Mouse (Mus musculus): ENCODE results near the gene Foxo1.

Gene Foxo1

DNA sequence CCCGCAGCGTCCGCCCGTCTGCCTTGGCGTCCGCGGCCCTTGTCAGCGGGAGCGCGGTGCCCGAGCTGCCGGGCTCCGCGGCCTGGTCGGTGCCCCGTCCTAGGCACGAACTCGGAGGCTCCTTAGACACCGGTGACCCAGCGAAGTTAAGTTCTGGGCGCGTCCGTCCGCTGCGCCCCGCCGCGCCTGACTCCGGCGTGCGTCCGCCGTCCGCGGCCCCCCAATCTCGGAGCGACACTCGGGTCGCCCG lies 276 bp downstream of the Foxo1 start:
- DNase-seq (ENCODE audit: low read depth, low spot score) = no peak

DNA sequence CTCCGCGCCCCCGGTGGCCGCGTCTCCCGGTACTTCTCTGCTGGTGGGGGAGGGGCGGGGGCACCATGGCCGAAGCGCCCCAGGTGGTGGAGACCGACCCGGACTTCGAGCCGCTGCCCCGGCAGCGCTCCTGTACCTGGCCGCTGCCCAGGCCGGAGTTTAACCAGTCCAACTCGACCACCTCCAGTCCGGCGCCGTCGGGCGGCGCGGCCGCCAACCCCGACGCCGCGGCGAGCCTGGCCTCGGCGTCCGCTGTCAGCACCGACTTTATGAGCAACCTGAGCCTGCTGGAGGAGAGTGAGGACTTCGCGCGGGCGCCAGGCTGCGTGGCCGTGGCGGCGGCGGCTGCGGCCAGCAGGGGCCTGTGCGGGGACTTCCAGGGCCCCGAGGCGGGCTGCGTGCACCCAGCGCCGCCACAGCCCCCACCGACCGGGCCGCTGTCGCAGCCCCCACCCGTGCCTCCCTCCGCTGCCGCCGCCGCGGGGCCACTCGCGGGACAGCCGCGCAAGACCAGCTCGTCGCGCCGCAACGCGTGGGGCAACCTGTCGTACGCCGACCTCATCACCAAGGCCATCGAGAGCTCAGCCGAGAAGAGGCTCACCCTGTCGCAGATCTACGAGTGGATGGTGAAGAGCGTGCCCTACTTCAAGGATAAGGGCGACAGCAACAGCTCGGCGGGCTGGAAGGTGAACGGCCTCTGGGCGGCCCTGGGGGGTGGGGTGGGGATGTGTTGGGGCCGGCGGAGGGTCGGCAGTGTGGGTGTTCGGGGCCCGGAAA lies 789 bp downstream of the Foxo1 start:
- peak; percentile 45 for DNase-seq (ENCODE audit: low read depth, low spot score)

GRCm38 (mm10) chr3:52269514-52270351 lies 1.6 kb downstream of the Foxo1 start:
- peak; percentile 58 for DNase-seq (ENCODE audit: low read depth, low spot score)

DNA sequence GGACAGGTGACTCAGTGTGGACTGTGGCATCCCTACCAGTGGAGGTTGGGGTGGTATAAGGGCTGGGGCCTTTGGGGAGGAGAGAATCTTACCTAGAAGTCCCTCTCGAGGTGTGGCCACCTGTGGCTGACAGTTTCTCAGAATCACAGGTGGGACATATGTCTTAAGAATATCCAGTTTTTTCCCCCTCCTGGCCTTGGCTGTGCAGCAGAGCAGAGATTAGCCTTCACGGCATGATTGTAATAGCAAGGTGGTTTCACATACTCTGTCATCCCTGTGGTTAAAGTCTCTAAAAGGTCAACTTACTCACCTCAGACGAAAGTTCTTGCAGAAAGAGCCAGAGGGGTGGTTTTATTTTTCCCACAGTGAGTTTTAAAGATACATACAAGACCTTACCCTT lies 2.4 kb downstream of the Foxo1 start:
- no peak for DNase-seq (ENCODE audit: low read depth, low spot score)

DNA sequence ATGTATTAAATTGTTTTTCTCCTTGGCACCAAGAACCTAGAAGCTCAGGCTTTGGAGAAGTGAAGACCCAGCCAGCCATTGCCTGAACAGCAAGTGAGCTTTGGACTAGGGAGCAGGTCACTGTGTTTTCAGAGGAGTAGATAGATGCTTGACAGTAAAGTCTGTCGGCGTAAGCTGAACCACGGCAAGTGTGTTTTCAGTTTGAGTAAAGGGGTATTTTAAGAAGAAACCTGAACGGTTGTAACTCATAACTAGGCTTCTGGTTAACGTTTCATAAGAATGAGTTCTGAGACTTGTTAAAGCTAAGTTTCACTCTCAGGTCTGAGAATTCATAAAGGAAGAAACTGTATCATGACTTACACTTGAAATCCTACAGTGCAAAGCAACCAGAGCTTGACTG lies 3.2 kb downstream of the Foxo1 start:
- no peak for DNase-seq (ENCODE audit: low read depth, low spot score)

DNA sequence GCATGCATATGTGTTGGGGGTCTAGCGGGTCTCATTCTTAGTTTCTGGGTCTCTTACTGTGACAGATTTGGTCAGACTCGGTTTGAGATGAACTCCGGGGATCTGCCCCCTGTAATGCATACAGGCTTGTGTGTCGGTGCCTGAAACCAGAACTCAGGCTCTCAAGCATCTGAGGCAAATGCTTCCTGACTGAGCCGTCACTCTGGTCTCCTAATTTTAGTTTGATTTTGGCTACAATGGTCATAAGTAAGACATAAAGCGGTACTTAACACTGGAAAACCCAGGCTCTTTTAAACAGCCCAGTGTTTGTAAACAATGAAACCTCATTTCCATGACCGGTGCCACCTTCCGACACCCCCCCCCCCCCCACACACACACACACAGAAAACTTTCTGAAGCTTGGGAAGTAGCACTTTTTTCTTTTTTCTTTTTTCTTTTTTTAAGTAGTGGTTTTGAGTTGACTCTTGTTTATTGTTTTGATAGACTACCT lies 4.3 kb downstream of the Foxo1 start:
- no peak for DNase-seq (ENCODE audit: low read depth, low spot score)

DNA sequence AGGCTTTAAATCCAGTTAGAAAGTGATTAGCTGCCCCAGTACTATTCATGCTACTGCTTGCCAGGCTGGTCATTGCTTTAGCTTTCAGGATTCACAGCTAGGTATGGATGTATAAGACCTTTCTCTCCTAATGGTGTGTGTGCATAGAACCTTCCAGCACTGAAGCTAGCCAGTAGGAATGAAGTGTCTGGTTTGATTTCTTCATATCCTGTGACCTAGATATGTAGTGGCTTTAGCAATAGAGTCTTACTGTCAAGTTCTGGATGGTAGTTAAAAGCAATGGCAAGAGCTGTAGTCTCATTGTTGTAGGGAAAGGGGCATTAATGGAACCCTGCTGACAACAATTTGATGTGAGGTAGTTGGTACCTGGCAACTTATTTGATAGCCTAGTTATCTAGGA lies 6.3 kb downstream of the Foxo1 start:
- DNase-seq (ENCODE audit: low read depth, low spot score) = no peak

GRCm38 (mm10) chr3:52275037-52275555 lies 7.0 kb downstream of the Foxo1 start:
- DNase-seq (ENCODE audit: low read depth, low spot score) = no peak

DNA sequence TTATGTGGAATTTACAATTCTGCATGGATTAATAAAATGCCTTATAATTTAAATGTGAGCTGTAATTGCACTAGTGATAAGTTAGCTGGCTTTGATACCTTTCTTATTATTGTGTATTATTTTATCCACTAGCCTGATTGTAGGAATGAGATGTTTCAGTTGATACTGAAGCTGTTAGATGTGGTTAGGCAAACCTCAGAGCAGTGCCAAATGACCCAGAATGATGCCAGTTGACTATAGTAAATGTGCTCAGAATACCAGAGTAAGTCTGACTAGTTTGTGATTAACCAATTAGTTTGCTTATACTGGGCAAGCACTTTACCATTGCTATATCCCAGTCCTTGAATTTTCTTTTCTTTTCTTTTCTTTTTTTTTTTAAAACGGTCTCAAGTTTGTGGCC lies 12.5 kb downstream of the Foxo1 start:
- DNase-seq (ENCODE audit: low read depth, low spot score) = no peak

- no peak for DNase-seq (ENCODE audit: low read depth, low spot score)
These were observed 13.7 kb downstream of the Foxo1 start for GRCm38 (mm10) chr3:52281882-52282281.

GRCm38 (mm10) chr3:52282369-52282768 lies 14.2 kb downstream of the Foxo1 start:
- no peak for DNase-seq (ENCODE audit: low read depth, low spot score)

DNA sequence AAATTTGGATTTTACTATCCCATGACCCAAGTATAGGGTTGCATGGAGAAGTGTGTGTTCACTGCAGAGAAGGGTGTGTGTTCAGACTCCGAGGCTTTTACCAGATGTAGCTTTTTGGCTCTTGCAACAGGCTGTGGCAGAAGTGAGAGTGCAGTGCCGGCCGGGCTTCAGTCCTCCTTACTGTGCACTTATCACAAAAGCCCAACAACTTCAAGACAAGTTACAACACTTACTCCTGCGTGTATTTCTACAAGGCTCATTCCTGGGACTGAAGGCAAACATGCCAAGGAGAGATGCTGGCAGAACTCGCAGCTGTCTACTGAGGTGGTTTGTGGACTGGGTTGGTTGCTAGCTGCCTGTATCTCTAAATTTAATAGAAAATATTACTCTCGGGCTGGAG lies 15.4 kb downstream of the Foxo1 start:
- no peak for DNase-seq (ENCODE audit: low read depth, low spot score)

DNA sequence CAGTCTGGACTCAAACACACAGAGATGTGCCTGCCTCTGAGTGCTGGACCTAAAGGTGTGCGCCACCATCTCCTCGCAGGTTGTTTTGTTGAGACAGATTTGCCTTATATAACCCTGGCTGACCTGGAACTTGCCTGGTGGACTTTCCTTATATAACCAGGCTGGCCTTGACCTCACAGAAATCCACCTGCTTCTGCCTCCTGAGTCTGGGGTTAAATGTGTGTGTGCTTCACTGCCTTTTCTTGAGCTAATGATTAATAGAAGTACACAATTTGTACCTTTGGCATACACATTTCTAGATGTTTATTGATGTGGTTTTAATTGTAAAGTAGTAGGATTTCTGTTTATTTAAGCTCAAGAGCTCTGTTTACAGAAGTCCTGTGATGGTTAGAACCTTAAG lies 22.7 kb downstream of the Foxo1 start:
- no peak for DNase-seq (ENCODE audit: low read depth, low spot score)

GRCm38 (mm10) chr3:52292498-52292897 lies 24.4 kb downstream of the Foxo1 start:
- DNase-seq (ENCODE audit: low read depth, low spot score) = no peak

GRCm38 (mm10) chr3:52293946-52294345 lies 25.8 kb downstream of the Foxo1 start:
- no peak for DNase-seq (ENCODE audit: low read depth, low spot score)

DNA sequence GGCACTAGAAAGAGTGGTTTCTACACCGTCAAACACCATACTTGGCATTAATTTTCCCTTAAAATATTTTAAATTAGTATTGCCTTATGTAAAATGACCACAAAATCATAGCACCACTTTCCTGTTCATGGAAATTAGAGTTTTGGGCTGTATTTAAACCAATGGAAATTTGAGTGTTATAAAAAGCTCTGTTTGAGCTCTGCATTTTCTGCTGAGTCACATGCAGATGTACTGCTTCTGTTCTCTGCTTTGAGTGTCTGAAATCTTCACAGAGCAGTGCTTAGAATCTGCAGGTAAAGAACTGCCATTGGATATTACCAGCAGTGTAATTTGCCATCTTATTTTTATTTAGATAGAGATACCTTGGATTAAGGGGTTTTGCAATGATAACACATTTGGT lies 27.6 kb downstream of the Foxo1 start:
- no peak for DNase-seq (ENCODE audit: low read depth, low spot score)

DNA sequence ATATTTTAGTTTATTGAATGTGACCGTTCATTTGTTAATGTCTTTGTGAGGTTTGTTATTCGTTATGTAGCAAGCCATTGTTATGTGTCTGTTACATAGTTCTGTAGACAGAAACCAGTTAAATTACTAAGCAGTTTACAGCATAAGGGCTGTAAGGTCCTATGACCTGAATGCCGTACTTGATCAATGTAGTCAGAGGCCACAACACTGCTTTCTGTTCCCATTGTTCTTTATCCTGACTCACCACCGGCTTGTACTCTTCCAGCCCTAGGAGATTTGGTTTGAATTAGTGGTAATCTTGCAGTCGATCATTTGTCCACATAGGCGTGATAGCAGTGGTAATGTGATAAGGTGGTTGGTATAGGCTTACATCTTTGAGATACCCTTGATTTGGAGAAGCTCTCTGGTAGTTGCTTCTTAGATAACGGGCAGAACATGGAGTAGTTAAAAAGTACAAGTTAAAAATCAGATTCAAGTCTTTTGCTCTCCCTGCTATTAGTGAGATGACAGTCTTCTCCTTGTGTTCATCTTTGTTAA lies 28.2 kb downstream of the Foxo1 start:
- DNase-seq (ENCODE audit: low read depth, low spot score) = no peak

DNA sequence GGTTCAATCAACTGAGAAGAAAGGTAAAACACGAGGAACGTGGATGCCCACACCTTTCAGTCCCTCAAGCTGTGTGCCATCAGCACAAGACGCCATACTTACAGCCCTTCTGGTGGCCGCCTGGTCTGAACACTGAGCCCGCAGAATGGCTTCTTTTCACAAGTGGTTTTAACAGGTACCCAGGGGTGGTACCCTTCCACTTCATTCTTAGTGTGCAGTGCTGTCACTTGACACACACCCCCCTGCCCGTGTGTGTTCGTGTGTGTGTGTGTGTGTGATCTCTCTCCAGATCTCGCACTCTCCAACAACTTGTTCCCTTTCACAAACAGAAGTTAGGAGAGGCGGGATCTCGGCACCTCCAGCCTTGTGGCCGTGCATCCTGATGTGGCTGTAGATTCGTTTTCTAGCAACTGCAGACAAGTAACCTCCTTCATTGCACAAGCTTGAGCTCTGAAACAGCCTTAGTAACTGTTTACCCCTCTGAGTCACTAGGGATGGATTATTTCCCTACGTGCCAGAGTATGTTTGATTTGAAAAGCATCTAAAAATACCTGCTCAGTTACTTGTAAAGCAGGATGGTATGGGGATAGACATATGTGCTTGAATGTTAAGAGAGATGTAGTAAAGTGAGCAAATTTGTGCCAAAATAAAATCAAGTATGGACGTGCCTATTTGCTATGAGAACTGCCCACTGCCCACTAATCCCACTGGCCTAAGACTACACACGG lies 29.3 kb downstream of the Foxo1 start:
- no peak for DNase-seq (ENCODE audit: low read depth, low spot score)

DNA sequence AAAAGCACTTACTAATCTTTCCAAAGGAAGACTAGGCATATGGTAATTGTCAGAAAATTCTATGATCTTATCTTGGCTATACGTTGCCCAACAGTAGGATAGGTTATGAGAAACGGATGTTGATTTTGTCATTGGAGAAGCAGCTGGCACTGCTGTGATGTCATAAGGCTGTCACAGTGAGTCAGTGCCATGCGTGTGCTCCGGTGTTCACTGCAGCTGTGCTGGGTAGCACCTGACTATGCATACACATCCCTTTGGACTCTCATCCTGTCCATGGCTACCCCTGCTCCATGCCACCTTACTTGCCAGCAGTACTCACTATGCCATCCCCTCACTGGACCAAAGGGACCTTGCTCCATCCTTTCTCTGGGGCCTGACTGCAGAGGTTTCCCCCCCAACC lies 30.5 kb downstream of the Foxo1 start:
- DNase-seq (ENCODE audit: low read depth, low spot score) = no peak

- no peak for DNase-seq (ENCODE audit: low read depth, low spot score)
These were observed 31.2 kb downstream of the Foxo1 start for GRCm38 (mm10) chr3:52299376-52299775.

- no peak for DNase-seq (ENCODE audit: low read depth, low spot score)
These were observed 32.4 kb downstream of the Foxo1 start for GRCm38 (mm10) chr3:52300517-52300916.

DNA sequence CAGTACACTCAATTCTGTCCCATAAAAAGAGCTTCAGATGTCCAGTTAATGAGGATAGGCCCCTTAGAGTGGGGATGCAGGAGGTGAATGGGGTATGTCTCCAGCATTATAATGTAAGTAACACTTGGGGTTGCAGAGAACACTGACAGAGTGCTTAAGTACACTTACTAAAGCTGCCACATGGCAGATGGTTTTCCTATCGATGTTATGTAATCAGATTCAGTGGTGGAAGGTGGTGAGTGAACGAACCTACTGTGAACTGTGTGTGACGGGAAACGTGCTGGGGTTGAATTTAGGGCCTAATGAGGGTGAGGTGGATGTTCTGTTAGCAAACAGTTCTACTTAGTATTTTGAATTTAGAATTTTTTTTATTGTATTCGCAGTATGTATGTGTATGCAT lies 35.2 kb downstream of the Foxo1 start:
- no peak for DNase-seq (ENCODE audit: low read depth, low spot score)

Measured in mesoderm, embryonic 11.5 days (tissue).